Mouse (Mus musculus): ENCODE measurements around the gene Zfp971.
"Not testable (repeated sequence)": the region's sequence is repeated elsewhere in the genome, so short reads cannot be mapped to it uniquely, and the experiment has no call there.

Gene Zfp971

GRCm38 (mm10) chr2:178023011-178023611 is at the start of gene Zfp971:
Gene Zfp971 (plus strand): TSS chr2:178023284.
- peak; percentile 44 to 49 for DNase-seq

DNA sequence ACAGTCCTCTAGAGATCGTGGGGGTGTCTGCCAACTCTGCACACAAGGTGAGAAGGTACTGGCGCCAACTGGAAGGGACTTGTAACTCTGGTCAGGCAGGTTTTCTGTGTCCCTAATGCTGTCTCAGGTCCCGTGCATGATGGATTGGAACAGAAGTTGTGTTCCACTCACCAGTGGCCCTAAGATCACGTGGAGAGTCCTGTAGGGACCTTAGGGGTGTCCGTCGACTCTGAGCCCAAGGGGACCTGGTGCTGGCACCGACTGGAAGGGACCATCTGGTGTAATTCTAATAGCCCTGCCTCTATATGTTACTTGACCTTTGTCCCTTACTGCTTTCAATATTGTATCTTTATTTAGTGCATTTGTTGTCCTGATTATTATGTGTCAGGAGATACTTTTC is 48.3 kb upstream of the Zfp971 start:
- DNase-seq = not testable (repeated sequence)

DNA sequence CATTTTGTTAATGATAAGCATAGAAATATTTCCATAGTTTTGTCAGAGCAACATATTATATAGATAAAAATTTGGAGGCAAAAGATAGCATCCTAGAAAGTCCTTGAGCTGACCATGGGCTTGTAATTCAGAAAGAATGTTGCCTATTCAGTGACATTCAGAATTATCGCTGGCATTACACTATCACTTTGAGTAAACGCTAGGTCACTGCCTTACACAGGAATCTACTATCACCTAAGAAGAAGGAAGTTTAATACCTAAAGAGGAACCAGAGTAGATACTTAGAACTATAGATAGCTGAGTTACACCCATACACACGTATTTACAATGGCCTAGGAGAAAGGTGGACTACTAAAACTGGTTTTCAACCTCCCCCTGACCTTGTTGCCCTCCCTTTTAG is 3.6 kb upstream of the Zfp971 start:
- not testable (repeated sequence) for DNase-seq

DNA sequence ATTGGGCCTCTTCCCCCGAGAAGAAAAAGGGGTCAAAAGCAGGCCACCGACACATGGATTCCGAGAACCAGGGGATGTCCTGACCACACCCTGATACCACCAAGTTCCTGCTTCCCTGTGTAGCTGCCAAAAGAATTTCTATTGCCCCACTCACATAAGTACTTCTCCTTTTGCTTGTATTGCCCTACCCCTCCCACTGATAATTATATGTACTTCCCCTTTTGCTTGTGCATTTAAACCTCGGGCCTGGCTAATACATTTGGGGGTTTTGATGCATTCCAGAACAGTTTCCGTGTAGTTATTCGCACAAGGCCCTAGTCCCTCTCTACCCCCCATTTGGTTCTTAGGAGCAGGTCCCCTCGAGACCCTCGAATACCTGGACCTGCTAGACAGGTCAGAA is 2.3 kb upstream of the Zfp971 start:
- DNase-seq = peak; percentile 57 to 69

DNA sequence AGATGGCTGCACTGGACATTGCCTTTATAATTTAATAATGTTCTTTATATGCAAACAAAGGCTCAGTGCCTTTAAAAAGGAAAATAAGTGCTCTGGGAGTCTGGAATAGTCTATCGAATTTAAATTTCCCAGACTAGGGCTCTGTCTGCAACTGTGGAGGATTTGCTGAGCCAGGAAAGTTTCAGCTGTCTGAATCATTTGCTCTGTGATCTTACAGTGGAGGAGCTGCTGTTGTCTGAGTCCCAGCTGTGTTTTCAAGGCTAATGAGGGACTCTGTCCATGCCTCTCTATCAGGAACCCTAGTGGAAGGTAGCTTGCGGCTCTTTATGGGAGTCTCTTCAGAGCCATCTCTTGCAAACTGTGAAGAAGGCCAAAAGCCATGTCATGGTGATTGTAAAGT is 777 bp downstream of the Zfp971 start:
- not testable (repeated sequence) for DNase-seq

DNA sequence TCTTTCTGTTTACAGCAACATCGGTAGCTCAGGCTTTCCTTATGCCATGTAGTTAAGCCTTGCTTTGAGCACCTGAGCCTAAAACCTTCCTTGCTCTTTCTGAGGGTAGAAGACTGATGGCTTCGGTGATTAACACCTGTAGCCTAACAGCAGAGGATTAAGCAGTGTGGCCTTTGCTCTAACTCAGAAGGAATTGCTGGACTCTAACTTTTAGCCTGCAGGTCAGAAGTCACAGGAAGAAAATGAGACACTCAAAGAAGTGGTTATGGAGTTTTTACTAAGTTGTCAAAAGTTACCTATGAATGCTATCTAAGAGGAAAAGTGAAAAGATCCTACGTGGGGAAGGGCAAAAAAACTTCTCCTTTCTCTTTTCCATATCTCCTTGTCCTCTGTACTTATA is 4.5 kb downstream of the Zfp971 start:
- DNase-seq = not testable (repeated sequence)

- peak; percentile 75 to 76 for DNase-seq
Measured at GRCm38 (mm10) chr2:178058195-178058594, 35.1 kb downstream of the Zfp971 start.

GRCm38 (mm10) chr2:178078166-178078717 is 55.2 kb downstream of the Zfp971 start, which contains the start of gene Zfp931:
Gene Zfp931 (minus strand): TSS chr2:178078476.
- peak in 1 of 2 experiments; percentile 7 for DNase-seq

Data from B cell, adult 2 months (primary cell).